Mouse (Mus musculus): ENCODE data around the gene Mrps23.

Mrps23 gene

GRCm38 (mm10) chr11:88203712-88204532 lies at the start of gene Mrps23:
Gene Mrps23 (plus strand): TSS chr11:88204388.
- peak; percentile 18; the same call in 1 of the 2 replicates for TF ChIP-seq GATA4 (IDR thresholded peaks at IDR 0.05; ENCODE audit: insufficient replicate concordance, low read length)

- TF ChIP-seq GATA4 (IDR thresholded peaks at IDR 0.05; ENCODE audit: insufficient replicate concordance, low read length): no peak
Measured at GRCm38 (mm10) chr11:88154500-88154899, 49.7 kb upstream of the Mrps23 start.

GRCm38 (mm10) chr11:88155451-88155850 lies 48.7 kb upstream of the Mrps23 start:
- TF ChIP-seq GATA4 (IDR thresholded peaks at IDR 0.05; ENCODE audit: insufficient replicate concordance, low read length): no peak

GRCm38 (mm10) chr11:88155998-88156397 lies 48.2 kb upstream of the Mrps23 start:
- TF ChIP-seq GATA4 (IDR thresholded peaks at IDR 0.05; ENCODE audit: insufficient replicate concordance, low read length): no peak

- no peak for TF ChIP-seq GATA4 (IDR thresholded peaks at IDR 0.05; ENCODE audit: insufficient replicate concordance, low read length)
Measured at GRCm38 (mm10) chr11:88156403-88156802, 47.8 kb upstream of the Mrps23 start.

- TF ChIP-seq GATA4 (IDR thresholded peaks at IDR 0.05; ENCODE audit: insufficient replicate concordance, low read length): no peak
Measured at GRCm38 (mm10) chr11:88158842-88159246, 45.3 kb upstream of the Mrps23 start.

GRCm38 (mm10) chr11:88159389-88159788 lies 44.8 kb upstream of the Mrps23 start:
- no peak for TF ChIP-seq GATA4 (IDR thresholded peaks at IDR 0.05; ENCODE audit: insufficient replicate concordance, low read length)

GRCm38 (mm10) chr11:88160316-88160715 lies 43.9 kb upstream of the Mrps23 start:
- TF ChIP-seq GATA4 (IDR thresholded peaks at IDR 0.05; ENCODE audit: insufficient replicate concordance, low read length): no peak

GRCm38 (mm10) chr11:88161051-88161581 lies 43.1 kb upstream of the Mrps23 start:
- no peak for TF ChIP-seq GATA4 (IDR thresholded peaks at IDR 0.05; ENCODE audit: insufficient replicate concordance, low read length)

- TF ChIP-seq GATA4 (IDR thresholded peaks at IDR 0.05; ENCODE audit: insufficient replicate concordance, low read length): no peak; the same call in 1 of the 2 replicates
Measured at GRCm38 (mm10) chr11:88161651-88162362, 42.4 kb upstream of the Mrps23 start.

- no peak for TF ChIP-seq GATA4 (IDR thresholded peaks at IDR 0.05; ENCODE audit: insufficient replicate concordance, low read length)
Measured at GRCm38 (mm10) chr11:88162740-88163139, 41.4 kb upstream of the Mrps23 start.

GRCm38 (mm10) chr11:88164213-88164723 lies 39.9 kb upstream of the Mrps23 start:
- no peak for TF ChIP-seq GATA4 (IDR thresholded peaks at IDR 0.05; ENCODE audit: insufficient replicate concordance, low read length)

- TF ChIP-seq GATA4 (IDR thresholded peaks at IDR 0.05; ENCODE audit: insufficient replicate concordance, low read length): no peak
Measured at GRCm38 (mm10) chr11:88164801-88165377, 39.3 kb upstream of the Mrps23 start.

- no peak for TF ChIP-seq GATA4 (IDR thresholded peaks at IDR 0.05; ENCODE audit: insufficient replicate concordance, low read length)
Measured at GRCm38 (mm10) chr11:88165683-88166364, 38.4 kb upstream of the Mrps23 start.

- TF ChIP-seq GATA4 (IDR thresholded peaks at IDR 0.05; ENCODE audit: insufficient replicate concordance, low read length): no peak
Measured at GRCm38 (mm10) chr11:88166471-88166870, 37.7 kb upstream of the Mrps23 start.

All from liver, adult (tissue).